Mouse (Mus musculus): Measurements from ENCODE around the gene Prkcq. TPM values are rescaled to one million over a fixed set of nuclear protein-coding genes. Genes with fewer than 3 reads are reported as not detected.
A peak's percentile ranks its signal among the peaks of the same experiment; 100 is the strongest.

Gene Prkcq
- polyA plus RNA-seq, 1 experiment from 2014 or later: 1.1 TPM

DNA sequence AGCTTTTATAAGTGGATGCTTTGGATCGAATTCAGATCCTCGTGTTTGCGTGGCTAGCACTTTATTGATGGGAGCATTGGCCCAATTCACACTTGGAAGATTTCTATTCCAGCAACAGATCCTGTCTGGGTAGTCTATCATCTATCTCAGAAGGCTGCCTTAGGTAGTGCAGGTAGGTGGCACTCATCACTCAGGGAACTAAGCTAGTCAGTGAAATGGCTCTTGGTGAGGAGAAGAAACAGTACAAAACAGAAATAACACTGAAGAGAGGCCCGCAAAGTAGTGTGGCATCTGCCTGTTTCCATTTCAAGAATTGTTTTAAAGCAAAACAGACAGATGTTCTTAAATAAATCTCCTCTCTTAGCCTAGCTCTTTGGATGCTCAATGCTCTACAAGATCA is 10.6 kb upstream of the Prkcq start:
- 83% methylated on average over 4 of the region's 4 CpGs for WGBS
- Histone ChIP-seq H3K4me3 (no peak overlapping the region), H3K27ac (ENCODE audit: poor library complexity, severe bottlenecking) (no peak overlapping the region), H3K9me3 (replicated peaks) (no peaks in the 10 kb centered on the region; the same call in 1 of the 2 replicates), H3K9ac (no peak overlapping the region), H3K4me1 (replicated peaks) (no peaks in the 10 kb centered on the region), H3K4me2 (no peak overlapping the region), H3K36me3 (no peaks in the 10 kb centered on the region), H3K27me3 (replicated peaks) (no peaks in the 10 kb centered on the region)
- no peak for ATAC-seq (ENCODE audit: insufficient number of reproducible peaks, low FRiP score)

DNA sequence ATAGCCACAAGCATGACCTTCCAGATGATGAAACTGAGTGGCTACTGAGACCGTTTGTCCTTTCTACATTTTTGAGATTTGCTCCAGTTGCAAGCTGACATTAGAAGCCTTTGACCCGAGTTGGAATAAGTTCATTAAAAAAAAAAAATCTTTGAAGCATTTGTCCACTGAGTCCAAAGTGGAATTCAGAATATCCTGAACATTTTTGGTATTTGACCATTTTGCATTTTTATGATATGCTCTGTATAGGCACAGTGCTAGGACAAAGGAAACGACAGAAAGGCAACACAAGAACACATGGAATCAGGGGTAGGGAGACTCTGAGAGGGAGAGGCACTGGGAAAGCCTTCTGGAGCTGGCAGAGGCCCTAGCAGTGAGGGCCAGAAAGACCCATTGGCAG is 9.2 kb upstream of the Prkcq start:
- Histone ChIP-seq H3K4me2 (no peak overlapping the region), H3K9me3 (replicated peaks) (no peaks in the 10 kb centered on the region), H3K27me3 (replicated peaks) (no peaks in the 10 kb centered on the region), H3K4me1 (replicated peaks) (no peaks in the 10 kb centered on the region), H3K36me3 (no peaks in the 10 kb centered on the region), H3K4me3 (no peak overlapping the region), H3K9ac (no peak overlapping the region), H3K27ac (ENCODE audit: poor library complexity, severe bottlenecking) (no peak overlapping the region)
- 64% methylated on average over 3 of the region's 3 CpGs for WGBS
- ATAC-seq (ENCODE audit: insufficient number of reproducible peaks, low FRiP score): no peak

DNA sequence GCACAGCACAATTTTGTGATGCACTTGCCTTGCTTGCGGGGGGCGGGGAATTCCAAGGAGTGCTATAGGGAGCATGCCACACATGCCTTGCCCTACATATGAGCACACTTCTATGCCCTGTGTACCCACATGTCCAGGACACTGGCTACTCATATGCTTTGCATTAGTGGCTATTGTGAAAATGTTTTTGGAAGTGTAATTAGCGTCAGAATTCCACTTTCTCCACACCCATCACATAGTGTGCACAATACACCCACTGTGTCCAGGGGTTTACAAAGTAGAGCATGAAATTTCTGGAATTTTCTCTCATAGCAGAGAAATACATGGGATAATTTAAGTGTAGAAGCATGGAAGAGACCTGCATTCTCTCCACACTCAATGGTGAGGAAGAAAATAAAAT is 7.7 kb upstream of the Prkcq start:
- ATAC-seq (ENCODE audit: insufficient number of reproducible peaks, low FRiP score): no peak
- Histone ChIP-seq H3K4me3 (no peak overlapping the region), H3K27me3 (replicated peaks) (no peaks in the 10 kb centered on the region), H3K27ac (ENCODE audit: poor library complexity, severe bottlenecking) (no peak overlapping the region), H3K9ac (no peak overlapping the region), H3K4me1 (replicated peaks) (no peaks in the 10 kb centered on the region), H3K36me3 (no peaks in the 10 kb centered on the region), H3K9me3 (replicated peaks) (no peaks in the 10 kb centered on the region), H3K4me2 (no peak overlapping the region)
- WGBS: 79% methylated on average over 3 of the region's 3 CpGs

DNA sequence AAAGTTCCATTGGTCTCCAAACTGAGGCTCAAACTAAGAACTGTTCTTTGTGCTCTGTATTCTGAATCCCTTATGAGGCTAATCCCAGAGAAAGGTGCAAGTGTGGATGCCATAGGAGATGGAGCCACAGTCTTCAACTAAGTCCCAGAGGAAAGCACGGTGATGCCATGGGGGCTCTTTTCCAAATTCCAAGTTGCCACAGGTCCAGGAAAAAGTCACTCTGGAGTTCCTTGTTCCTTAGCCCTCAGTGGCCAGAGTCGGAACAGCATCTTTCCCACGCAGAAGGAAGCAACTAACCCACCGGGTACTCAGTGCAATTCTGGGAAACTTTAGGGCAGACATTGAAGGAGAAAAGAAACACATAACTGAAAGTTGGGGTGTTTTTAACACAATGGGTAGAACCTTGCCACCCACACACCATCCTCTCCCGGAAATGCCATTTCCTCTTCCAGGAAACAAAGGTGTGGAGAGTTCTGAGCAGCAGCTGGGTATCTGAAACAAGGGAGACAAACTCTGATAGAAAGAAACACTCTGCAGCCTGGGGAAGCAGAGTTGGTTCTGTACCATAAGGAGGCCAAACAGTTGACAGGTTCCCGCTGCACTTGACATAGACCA is 2.1 kb upstream of the Prkcq start:
- H3K27ac ChIP-seq (ENCODE audit: poor library complexity, severe bottlenecking): no peak overlapping the region
- peaks cover 24% of the 10 kb centered on the region for H3K27me3 ChIP-seq (replicated peaks)
- H3K4me3 ChIP-seq: no peak overlapping the region
- no peak for ATAC-seq (ENCODE audit: insufficient number of reproducible peaks, low FRiP score)
- WGBS: 57% methylated on average over 6 of the region's 6 CpGs
- no peak overlapping the region for H3K4me2 ChIP-seq
- H3K9ac ChIP-seq: no peak overlapping the region
- H3K4me1 ChIP-seq (replicated peaks): no peaks in the 10 kb centered on the region
- H3K9me3 ChIP-seq (replicated peaks): no peaks in the 10 kb centered on the region
- H3K36me3 ChIP-seq: no peaks in the 10 kb centered on the region

DNA sequence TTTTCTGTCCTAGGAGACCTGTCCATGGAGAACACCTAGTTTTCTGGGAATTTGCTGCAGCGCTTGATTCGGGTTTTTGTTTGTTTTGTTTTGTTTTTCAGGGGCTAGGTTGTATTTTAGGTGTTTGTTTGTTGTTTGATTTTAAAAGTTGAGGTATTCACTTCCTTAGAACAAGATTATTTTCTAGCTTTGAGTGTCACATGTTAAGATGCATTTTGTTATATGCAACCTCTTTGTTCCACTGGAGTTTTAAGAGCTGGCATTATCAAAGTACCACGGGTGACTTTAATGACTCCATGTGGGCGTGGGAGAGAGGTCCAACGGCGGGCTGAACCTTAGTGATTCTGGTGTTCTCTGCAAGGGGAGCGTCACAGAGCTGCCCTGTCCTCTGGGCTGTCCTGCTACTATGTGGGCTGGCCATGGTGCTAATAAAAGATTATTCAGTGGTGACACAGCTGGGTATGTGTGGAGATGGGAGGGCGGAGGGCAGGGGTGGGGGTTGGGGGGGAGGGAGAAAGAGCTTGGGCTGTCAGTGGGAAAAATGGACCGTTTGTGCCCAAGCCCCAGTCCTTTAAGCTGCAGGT is 1.0 kb downstream of the Prkcq start:
- no peaks in the 10 kb centered on the region for H3K4me1 ChIP-seq (replicated peaks)
- no peak for ATAC-seq (ENCODE audit: insufficient number of reproducible peaks, low FRiP score)
- no peaks in the 10 kb centered on the region for H3K36me3 ChIP-seq
- H3K9me3 ChIP-seq (replicated peaks): no peaks in the 10 kb centered on the region
- H3K27ac ChIP-seq (ENCODE audit: poor library complexity, severe bottlenecking): no peak overlapping the region
- peaks cover 27% of the 10 kb centered on the region for H3K27me3 ChIP-seq (replicated peaks)
- H3K9ac ChIP-seq: no peak overlapping the region
- WGBS: 15% methylated on average over 9 of the region's 9 CpGs
- peak overlapping the region; percentile 57; the same call in 1 of the 2 replicates for H3K4me3 ChIP-seq
- peak overlapping the region; percentile 97 for H3K4me2 ChIP-seq

DNA sequence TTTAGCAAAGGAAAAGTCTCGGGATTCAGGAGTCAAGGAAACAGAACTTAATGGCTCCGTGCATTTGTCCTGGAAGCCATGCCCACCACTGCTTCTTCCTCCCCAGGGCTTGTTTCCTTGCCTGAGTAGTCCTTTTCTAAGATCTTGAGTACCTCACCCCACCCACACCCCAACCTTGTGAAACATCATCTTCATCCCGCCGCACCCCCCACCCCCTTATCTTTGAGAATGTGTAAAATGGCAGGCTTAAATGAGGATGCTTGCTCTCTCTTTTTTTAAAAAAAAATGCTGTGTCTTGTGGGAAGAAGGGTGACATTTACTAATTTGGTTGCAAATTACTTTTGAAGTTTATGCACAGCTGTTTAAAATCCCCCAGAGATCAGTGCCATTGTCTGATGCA is 1.6 kb downstream of the Prkcq start:
- 53% methylated on average over 4 of the region's 4 CpGs for WGBS
- Histone ChIP-seq H3K9ac (no peak overlapping the region), H3K36me3 (no peaks in the 10 kb centered on the region), H3K4me2 (no peak overlapping the region), H3K27ac (ENCODE audit: poor library complexity, severe bottlenecking) (no peak overlapping the region), H3K4me1 (replicated peaks) (no peaks in the 10 kb centered on the region), H3K27me3 (replicated peaks) (peaks cover 27% of the 10 kb centered on the region), H3K9me3 (replicated peaks) (no peaks in the 10 kb centered on the region), H3K4me3 (no peak overlapping the region)
- no peak for ATAC-seq (ENCODE audit: insufficient number of reproducible peaks, low FRiP score)

DNA sequence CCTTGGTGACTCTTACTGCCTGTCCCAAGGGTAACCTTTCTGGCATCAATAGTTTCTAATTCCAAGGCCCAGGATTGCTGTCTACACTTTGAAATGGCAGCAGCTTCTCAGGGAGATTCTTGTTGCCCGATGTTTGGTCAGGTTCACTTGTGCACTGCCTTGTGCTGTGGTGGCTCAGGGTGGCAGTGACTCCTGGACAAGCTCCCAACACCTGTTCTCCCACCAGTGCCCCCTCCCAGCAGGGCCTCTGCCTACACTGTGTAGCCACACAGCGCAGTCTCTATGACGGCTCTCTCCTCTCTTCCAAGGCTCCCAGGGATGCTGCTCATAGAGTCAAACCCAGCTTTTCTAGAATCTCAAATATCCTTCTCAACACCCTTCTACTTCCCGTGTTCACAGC is 2.2 kb downstream of the Prkcq start:
- Histone ChIP-seq H3K4me1 (replicated peaks) (no peaks in the 10 kb centered on the region), H3K4me3 (no peak overlapping the region), H3K9me3 (replicated peaks) (no peaks in the 10 kb centered on the region), H3K4me2 (no peak overlapping the region), H3K36me3 (no peaks in the 10 kb centered on the region), H3K9ac (no peak overlapping the region), H3K27me3 (replicated peaks) (peaks cover 27% of the 10 kb centered on the region), H3K27ac (ENCODE audit: poor library complexity, severe bottlenecking) (no peak overlapping the region)
- WGBS: 77% methylated on average over 4 of the region's 4 CpGs
- ATAC-seq (ENCODE audit: insufficient number of reproducible peaks, low FRiP score): no peak

DNA sequence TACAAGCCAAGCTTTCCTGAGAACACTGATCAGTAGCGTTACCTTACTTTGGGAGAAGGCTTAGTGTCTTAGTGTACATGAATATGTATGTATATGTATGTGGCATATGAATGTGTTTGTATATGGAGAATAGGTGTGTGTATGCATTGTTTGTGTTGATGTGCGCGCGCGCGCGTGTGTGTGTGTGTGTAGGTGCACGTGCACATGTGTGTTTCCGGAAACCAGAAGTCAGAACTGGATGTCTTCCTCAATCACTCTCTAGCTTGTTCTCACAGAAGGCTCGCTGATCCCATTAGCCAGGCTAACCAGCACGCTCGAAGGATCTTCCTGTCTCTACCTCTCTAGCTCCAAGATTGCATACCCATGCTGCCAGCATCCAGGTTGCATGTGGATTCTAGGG is 6.0 kb downstream of the Prkcq start:
- no peak for ATAC-seq (ENCODE audit: insufficient number of reproducible peaks, low FRiP score)
- Histone ChIP-seq H3K4me3 (no peak overlapping the region), H3K36me3 (no peaks in the 10 kb centered on the region), H3K9ac (no peak overlapping the region), H3K9me3 (replicated peaks) (no peaks in the 10 kb centered on the region), H3K4me2 (no peak overlapping the region), H3K27ac (ENCODE audit: poor library complexity, severe bottlenecking) (no peak overlapping the region), H3K4me1 (replicated peaks) (no peaks in the 10 kb centered on the region), H3K27me3 (replicated peaks) (peaks cover 15% of the 10 kb centered on the region)
- 85% methylated on average over 12 of the region's 12 CpGs for WGBS

DNA sequence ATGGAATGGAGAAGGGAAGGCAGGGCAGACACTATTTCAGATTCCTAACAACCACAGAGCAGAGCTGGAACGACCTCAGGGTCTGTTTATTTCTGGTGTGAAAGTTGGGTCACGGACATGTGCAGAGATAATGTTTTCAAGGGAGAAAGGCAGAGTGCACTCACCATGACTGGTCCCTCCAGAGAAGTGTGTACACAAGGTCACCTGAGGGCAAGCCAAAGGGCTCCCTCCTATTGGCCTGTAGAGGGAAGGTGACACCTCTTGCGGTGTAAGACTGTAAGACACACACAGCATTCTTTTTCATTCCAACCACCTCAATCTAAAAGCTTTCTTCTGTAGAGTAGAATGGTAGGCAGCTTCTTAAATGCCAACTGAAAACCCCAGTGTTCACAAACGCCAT is 9.6 kb downstream of the Prkcq start:
- H3K9me3 ChIP-seq (replicated peaks): no peaks in the 10 kb centered on the region
- no peak overlapping the region for H3K4me3 ChIP-seq
- no peak overlapping the region for H3K9ac ChIP-seq
- H3K36me3 ChIP-seq: no peaks in the 10 kb centered on the region
- no peak overlapping the region for H3K27ac ChIP-seq (ENCODE audit: poor library complexity, severe bottlenecking)
- WGBS: 62% methylated on average over 4 of the region's 4 CpGs
- ATAC-seq (ENCODE audit: insufficient number of reproducible peaks, low FRiP score): no peak
- no peak overlapping the region for H3K4me2 ChIP-seq
- no peaks in the 10 kb centered on the region for H3K27me3 ChIP-seq (replicated peaks)
- no peaks in the 10 kb centered on the region for H3K4me1 ChIP-seq (replicated peaks)

DNA sequence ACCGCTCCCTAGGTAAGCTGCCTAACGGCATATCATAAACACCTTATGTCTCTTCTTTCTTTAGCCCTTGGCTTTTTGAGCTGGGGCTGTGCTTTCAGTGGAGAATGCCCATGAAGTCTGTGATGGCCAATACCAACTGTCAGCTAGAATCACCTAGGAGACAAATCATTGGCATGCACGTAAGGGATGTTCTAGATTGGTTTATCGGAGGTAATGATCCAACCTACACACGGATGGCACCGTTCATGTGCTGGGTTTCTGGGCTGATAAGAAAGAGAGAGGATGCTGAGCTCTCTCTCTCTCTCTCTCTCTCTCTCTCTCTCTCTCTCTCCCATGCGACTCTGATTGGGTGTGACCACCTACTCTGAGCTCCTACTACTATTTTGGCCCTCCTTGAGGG is 10.2 kb downstream of the Prkcq start:
- Histone ChIP-seq H3K4me1 (replicated peaks) (no peaks in the 10 kb centered on the region), H3K4me2 (no peak overlapping the region), H3K27ac (ENCODE audit: poor library complexity, severe bottlenecking) (no peak overlapping the region), H3K9me3 (replicated peaks) (no peaks in the 10 kb centered on the region), H3K36me3 (no peaks in the 10 kb centered on the region), H3K4me3 (no peak overlapping the region), H3K9ac (no peak overlapping the region), H3K27me3 (replicated peaks) (no peaks in the 10 kb centered on the region)
- 87% methylated on average over 7 of the region's 7 CpGs for WGBS
- ATAC-seq (ENCODE audit: insufficient number of reproducible peaks, low FRiP score): no peak

DNA sequence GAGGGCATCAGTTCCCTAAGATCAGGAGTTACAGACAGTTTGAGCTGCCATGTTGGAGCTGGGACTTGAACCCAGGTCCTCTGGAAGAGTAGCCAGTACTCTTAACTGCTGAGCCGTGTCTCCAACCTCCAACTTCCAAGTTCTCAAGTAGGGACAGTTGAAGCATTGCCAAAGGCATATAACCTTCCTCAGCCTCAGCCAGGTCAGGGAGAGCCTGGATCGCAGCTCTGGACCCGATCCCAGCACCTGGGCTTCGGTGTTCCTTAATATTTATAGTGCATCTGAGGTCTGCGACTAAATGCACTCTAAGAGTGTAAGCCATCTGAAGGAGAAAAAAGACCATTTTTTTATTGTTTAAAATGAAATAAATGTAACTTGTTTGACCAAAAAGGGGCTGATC is 12.1 kb downstream of the Prkcq start:
- no peak overlapping the region for H3K4me2 ChIP-seq
- no peak overlapping the region for H3K4me3 ChIP-seq
- 83% methylated on average over 5 of the region's 5 CpGs for WGBS

DNA sequence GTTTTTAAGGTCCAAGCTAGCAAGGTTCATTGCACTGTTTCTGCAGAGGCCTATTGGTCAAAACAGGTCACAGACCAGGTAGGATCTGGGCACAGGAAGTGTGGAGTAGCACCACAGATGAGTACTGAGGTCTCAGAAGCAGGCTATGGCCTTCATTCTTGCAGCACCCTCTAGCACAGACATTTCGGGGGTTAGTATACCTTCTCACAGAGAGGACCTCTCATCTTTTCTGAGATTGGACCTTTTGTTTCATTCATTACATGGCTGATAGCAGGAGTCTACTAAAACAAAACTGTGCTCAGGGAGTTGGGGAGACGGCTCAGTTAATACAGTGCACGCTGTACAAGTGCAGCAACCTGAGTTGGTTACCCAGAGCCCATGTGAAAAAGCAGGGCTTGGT is 14.7 kb downstream of the Prkcq start:
- WGBS: 83% methylated on average over 3 of the region's 3 CpGs
- H3K4me3 ChIP-seq: no peak overlapping the region
- H3K4me1 ChIP-seq (replicated peaks): no peaks in the 10 kb centered on the region
- no peaks in the 10 kb centered on the region for H3K27me3 ChIP-seq (replicated peaks)
- no peaks in the 10 kb centered on the region for H3K36me3 ChIP-seq
- no peak overlapping the region for H3K4me2 ChIP-seq
- no peak overlapping the region for H3K27ac ChIP-seq (ENCODE audit: poor library complexity, severe bottlenecking)
- no peak for ATAC-seq (ENCODE audit: insufficient number of reproducible peaks, low FRiP score)
- no peaks in the 10 kb centered on the region for H3K9me3 ChIP-seq (replicated peaks)
- no peak overlapping the region for H3K9ac ChIP-seq

More for the DNA sequence above, 12.1 kb downstream of the Prkcq start:
- no peaks in the 10 kb centered on the region for H3K9me3 ChIP-seq (replicated peaks)
- no peak overlapping the region for H3K27ac ChIP-seq (ENCODE audit: poor library complexity, severe bottlenecking)
- no peak overlapping the region for H3K9ac ChIP-seq
- no peaks in the 10 kb centered on the region for H3K36me3 ChIP-seq
- ATAC-seq (ENCODE audit: insufficient number of reproducible peaks, low FRiP score): no peak
- H3K27me3 ChIP-seq (replicated peaks): no peaks in the 10 kb centered on the region
- no peaks in the 10 kb centered on the region for H3K4me1 ChIP-seq (replicated peaks)
